Mouse (Mus musculus) thymus, adult 2 months (tissue): ENCODE results near the gene Ssna1.

Experiments
- CTCF ChIP-seq: fragments of 200-500 bp; IDR thresholded peaks from 2 replicates; pipeline ENCODE4 v1.5.1; 2012; ENCODE audit warnings: mild to moderate bottlenecking, control low read depth, low read length, moderate library complexity, borderline replicate concordance; ENCODE audit not compliant: control insufficient read depth, poor library complexity, insufficient read depth; ENCODE audit errors: extremely low read depth
- POLR2A ChIP-seq: fragments of 200-500 bp; IDR thresholded peaks from 2 replicates; pipeline ENCODE4 v1.6.1; 2012; ENCODE audit warnings: mild to moderate bottlenecking, low read length, control low read depth, moderate library complexity; ENCODE audit not compliant: control insufficient read depth, poor library complexity, insufficient read depth; ENCODE audit errors: extremely low read depth

- TF ChIP-seq CTCF (no peak), POLR2A (no peak)
Measured at GRCm38 (mm10) chr2:25231038-25231437, 41.2 kb downstream of the Ssna1 start.
